Mouse (Mus musculus): ENCODE measurements at regions not wholly inside any gene's neighbourhood (a gene's known extent, or its start where the extent isn't known, plus 50 kb on each side); places are given as distances from the start of the nearest gene placed in this dataset.
"Not testable (repeated sequence)": the region's sequence is repeated elsewhere in the genome, so short reads cannot be mapped to it uniquely, and the experiment has no call there.

GRCm38 (mm10) chrX:68486585-68486984 is 191.8 kb upstream of the Fmr1 start:
- ATAC-seq (ENCODE audit: low TSS enrichment), result no peak

GRCm38 (mm10) chrX:68492052-68492451 is 186.3 kb upstream of the Fmr1 start:
- not testable (repeated sequence) for ATAC-seq (ENCODE audit: low TSS enrichment)

DNA sequence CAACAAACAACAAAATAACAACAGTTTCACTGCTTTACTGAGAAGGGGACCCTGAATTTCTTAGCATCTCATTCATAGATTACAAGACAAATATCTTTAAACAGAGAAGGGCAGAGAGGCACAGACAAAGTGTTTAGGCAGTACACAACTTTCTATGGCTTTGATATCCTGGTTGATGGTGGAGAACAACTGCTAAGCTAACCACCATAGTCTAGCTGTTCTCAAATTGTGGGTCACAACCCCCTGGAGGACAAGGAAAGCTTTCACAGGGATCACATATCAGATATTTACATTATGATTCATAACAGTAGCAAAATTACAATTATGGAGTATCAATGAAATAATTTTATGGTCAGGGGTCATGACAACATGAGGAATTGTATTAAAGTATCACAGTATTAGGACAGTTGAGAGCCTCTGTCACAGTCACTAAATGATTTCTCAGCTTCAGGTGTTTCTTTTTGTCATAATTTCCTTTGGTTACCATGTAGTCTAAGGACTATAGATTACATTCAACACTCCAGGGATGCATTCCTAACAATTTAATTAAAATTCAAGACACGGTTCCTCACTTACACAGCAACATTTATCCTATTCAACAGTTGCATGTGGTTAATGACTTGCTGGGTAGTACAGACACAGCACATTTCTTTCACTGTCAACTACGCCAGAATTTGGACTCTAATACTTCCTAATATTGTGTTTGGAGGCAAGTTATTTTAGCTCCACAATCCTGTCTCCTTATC is 183.8 kb upstream of the Fmr1 start:
- ATAC-seq (ENCODE audit: low TSS enrichment), result no peak

DNA sequence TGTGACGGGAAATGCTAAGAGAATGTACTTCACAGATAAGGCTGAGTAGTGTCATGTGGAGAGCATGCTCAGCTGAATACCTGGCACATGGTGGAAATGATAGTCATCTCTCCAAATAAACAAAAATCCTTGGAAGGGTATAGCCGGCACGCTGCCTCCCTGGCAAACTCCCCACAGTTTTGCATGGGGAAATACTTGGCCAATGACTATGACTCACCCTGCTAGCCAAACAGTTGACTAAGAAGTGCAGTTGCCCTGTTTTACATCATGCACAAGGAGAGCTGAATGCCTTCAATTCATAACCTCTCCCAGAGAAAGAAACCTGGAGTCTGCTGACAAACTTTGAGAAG is 183.2 kb upstream of the Fmr1 start:
- peak; percentile 47; the same call in 1 of the 2 replicates for ATAC-seq (ENCODE audit: low TSS enrichment)

DNA sequence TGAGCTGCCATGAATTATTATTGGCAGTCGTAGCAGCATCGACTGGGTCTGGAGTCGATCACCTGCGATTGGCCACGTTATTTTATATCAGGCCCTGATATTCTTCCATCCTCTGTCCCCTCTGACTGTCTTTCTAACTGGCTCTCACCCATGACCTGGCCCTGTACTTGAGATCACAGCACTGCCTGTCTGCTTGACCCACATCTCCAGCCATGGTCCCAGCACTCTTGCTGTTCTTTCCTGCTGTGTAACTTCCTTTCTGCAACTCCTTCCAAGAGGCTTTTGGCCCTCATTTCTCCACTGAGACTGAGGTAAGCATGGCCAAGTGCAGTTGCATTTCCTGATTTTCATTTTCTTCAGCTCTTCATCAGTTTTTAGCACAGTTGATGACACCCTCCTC is 182.6 kb upstream of the Fmr1 start:
- no peak for ATAC-seq (ENCODE audit: low TSS enrichment)

- no peak for ATAC-seq (ENCODE audit: low TSS enrichment)
These were observed 180.5 kb upstream of the Fmr1 start for GRCm38 (mm10) chrX:68497886-68498285.

DNA sequence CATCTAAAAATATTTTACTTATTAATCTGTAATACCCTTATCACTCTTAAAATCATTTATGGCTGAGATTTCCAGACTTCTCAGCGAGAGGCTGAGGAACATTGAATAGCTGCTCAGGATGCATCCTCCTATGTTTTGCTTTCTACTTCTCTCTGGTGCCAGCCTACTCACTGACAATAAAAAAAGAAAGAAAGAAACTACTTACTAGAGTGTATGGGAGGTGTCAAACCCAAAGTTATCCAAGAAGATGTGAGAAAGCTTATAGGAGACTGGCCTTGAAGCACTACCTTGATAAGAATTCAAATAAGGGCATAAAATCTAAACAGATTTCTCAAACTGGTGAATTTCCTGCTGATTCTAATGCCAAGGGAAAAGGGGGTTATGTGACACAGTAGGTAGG is 175.4 kb upstream of the Fmr1 start:
- ATAC-seq (ENCODE audit: low TSS enrichment), result peak; percentile 95

DNA sequence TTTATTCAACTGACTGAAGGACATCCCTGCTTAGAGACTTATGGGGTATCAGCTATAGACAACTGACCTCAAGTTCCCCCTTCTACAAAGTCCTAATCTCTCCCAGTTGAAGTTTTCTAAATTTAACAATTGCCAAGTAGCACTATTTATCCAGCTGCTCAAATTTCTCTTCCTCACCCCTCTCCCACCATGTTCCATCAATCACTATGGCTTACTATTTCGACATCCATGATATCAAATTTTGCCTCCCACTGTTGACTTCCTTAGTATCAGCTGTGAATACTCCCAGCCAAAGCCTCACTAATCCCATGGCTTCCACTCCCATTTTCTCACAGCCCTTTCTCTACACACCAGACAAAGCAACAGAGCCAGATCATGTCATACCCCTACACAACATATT is 170.7 kb upstream of the Fmr1 start:
- no peak for ATAC-seq (ENCODE audit: low TSS enrichment)

GRCm38 (mm10) chrX:68512213-68512766 is 166.1 kb upstream of the Fmr1 start:
- ATAC-seq (ENCODE audit: low TSS enrichment), result no peak

GRCm38 (mm10) chrX:68546561-68546960 is 131.8 kb upstream of the Fmr1 start:
- ATAC-seq (ENCODE audit: low TSS enrichment), result peak; percentile 100

DNA sequence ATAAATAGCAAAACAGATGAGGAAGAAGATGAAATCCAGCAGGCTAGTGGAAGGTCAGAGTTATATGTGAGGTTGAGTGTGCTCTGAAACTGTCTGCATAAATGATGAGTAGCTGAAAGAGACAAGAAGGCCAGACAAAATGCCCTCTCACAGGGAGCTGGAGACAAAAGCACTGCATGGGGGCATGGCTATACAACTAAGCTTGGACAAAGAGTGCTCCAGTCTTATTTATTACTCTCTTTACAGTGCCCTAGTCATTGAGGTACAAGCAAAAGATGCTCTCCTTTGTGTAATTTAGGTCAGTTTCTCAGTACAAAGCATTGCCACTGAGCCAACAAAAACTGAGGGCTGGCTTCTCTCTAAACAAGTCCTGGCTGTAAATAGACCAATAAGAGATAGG is 124.3 kb upstream of the Fmr1 start:
- ATAC-seq (ENCODE audit: low TSS enrichment), result no peak

DNA sequence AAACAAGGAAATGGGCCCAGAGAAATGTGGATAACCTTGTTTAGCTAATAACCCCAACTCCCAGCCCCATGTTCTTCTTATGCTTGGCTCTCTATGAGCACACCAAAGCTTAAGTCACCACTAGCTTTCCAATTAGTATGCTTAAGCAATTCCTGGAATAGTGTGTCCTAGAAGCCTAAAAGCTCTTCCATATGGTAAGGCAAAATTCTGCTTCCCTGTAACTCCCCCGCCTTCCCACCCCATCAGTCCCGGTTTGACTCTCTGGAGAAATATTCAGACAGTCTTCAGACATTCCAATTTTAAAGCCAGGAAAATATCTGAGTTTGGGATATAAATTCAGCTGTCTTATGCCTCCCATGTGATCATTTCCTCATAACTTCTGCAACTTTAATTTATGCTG is 120.6 kb upstream of the Fmr1 start:
- ATAC-seq (ENCODE audit: low TSS enrichment), result peak; percentile 99

- peak; percentile 78 for ATAC-seq (ENCODE audit: low TSS enrichment)
These were observed 93.1 kb upstream of the Fmr1 start for GRCm38 (mm10) chrX:68585246-68585645.

- ATAC-seq (ENCODE audit: low TSS enrichment), result no peak
These were observed 56.2 kb upstream of the Fmr1 start for GRCm38 (mm10) chrX:68622141-68622540.
